Mouse (Mus musculus): ENCODE measurements at regions not wholly inside any gene's neighbourhood (a gene's known extent, or its start where the extent isn't known, plus 50 kb on each side); places are given as distances from the start of the nearest gene placed in this dataset.

DNA sequence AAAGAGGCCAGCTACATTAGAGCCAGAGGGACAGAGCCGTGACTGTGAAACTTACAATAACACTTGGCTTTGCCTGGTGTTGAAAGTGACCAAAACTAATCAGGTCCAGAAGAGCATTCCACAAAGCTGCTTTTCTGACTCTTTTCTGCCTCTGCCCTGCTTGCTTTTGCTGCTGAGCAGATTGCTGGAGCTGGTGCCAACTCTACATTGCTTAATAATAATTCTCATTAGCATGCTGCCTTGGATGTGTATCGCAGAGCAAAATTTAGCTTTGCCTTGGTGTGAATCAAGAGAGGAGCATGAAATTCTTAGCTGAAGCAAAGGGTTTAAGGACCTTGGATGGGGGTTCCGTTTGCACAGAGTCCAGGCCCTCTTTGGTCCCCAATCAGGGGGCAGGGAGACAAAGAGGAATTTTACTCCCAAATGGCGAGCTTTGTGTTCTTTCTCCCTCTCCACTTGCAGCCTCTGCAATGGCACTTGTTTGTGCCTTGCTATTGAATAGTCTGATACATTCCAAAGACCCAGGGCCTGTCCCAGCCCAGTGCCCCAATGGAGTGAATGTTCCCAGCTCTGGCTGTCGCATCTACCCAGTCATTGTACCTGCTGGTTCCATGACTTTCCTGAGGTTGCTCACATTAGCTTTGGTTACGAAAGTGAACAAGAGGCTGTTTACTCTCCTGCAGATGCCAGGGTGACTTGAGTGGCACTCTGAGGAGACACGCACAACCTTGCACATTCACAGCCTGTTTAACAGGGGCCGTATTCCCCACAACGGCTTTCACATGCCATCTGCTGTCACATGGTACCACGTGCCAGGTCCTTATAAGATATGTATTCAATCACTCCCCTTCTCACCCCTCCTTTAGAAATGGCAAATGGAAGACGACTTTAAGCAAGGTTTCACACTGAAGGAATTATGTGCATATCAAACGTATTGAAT lies 76.9 kb upstream of the Rfx3 start:
- Histone ChIP-seq H3K4me2 (replicated peaks; ENCODE audit: low read depth) (no peak overlapping the region), H3K9me3 (ENCODE audit: control insufficient read depth, low read length) (no peaks in the 10 kb centered on the region), H3K4me3 (ENCODE audit: low read depth, low read length) (no peak overlapping the region), H3K27ac (replicated peaks) (no peak overlapping the region), H3K9ac (ENCODE audit: low read length) (no peak overlapping the region), H3K27me3 (ENCODE audit: control insufficient read depth, insufficient read depth, low read length) (no peaks in the 10 kb centered on the region), H3K36me3 (ENCODE audit: control insufficient read depth, insufficient read depth, low read length) (no peaks in the 10 kb centered on the region), H3K4me1 (replicated peaks; ENCODE audit: control insufficient read depth, insufficient read depth) (no peaks in the 10 kb centered on the region)
- TF ChIP-seq EP300 (optimal IDR thresholded peaks at IDR 0.05): no peak
- TF ChIP-seq CTCF (IDR thresholded peaks at IDR 0.05; ENCODE audit: low read depth): no peak
- ATAC-seq (ENCODE audit: low FRiP score, low TSS enrichment) (no peak), DNase-seq (ENCODE audit: low spot score) (no peak)
- 75% methylated on average over 12 of the region's 12 CpGs for WGBS

DNA sequence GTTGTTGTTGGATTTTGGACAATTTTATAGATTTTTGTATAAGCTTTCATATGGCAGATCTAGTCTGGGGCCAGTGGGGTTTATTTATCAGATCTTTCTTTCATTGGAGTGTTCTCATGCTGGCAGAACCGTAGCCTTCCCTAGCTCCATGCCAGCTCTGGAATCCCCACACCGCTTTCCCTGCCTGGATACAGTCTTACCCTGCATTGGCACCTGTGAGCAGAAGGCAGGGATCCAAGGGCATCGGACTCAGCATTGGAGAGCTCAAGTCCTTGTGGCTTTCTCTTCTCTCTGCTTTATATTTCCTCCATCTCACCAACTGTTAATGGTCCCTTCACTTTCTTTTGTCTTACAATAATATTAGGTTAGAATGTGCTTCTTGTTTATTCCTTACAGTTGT lies 59.4 kb upstream of the Rfx3 start:
- Histone ChIP-seq H3K9ac (ENCODE audit: low read length) (no peak overlapping the region), H3K4me3 (ENCODE audit: low read depth, low read length) (no peak overlapping the region), H3K27ac (replicated peaks) (no peak overlapping the region), H3K4me2 (replicated peaks; ENCODE audit: low read depth) (no peak overlapping the region), H3K36me3 (ENCODE audit: control insufficient read depth, insufficient read depth, low read length) (no peaks in the 10 kb centered on the region), H3K4me1 (replicated peaks; ENCODE audit: control insufficient read depth, insufficient read depth) (no peaks in the 10 kb centered on the region), H3K27me3 (ENCODE audit: control insufficient read depth, insufficient read depth, low read length) (no peaks in the 10 kb centered on the region), H3K9me3 (ENCODE audit: control insufficient read depth, low read length) (no peaks in the 10 kb centered on the region)
- ATAC-seq (ENCODE audit: low FRiP score, low TSS enrichment) (no peak), DNase-seq (ENCODE audit: low spot score) (no peak)
- TF ChIP-seq CTCF (IDR thresholded peaks at IDR 0.05; ENCODE audit: low read depth): no peak
- TF ChIP-seq EP300 (optimal IDR thresholded peaks at IDR 0.05): no peak
- 87% methylated on average over 3 of the region's 3 CpGs for WGBS
